Mouse (Mus musculus): ENCODE data around the gene Il1rn. TPM values are rescaled to one million over a fixed set of nuclear protein-coding genes. Genes with fewer than 3 reads are reported as not detected.

The Il1rn gene
- polyA plus RNA-seq, 1 experiment, result not detected

GRCm38 (mm10) chr2:24387361-24388283 is 51.0 kb downstream of the Il1rn start:
- H3K27ac ChIP-seq (ENCODE audit: insufficient read depth, low read length), result no peak overlapping the region

DNA sequence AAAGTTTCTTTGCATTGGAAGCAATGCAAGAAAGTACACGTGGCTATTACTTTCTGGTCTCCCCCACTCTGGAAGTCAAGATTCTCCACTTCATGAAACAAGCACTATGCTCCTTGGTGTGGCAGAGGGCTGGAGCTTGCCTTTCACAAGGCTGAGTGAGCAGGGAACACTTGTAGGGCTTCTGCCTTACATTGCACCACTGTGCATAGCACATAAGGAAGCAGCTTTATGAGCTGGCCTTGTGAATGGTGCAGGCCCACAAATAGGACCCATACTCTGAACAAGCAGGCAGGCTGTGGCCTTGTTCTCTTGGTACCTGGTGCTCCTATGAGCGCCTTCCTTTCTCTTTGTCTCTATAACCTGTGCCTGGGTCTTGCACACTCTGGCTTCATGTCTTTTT is 56.6 kb downstream of the Il1rn start:
- Histone ChIP-seq H3K4me1 (ENCODE audit: control insufficient read depth, insufficient read depth, low read length) (no peaks in the 10 kb centered on the region), H3K4me3 (ENCODE audit: insufficient read depth, low read length) (no peak overlapping the region), H3K27ac (ENCODE audit: insufficient read depth, low read length) (no peak overlapping the region)
- no peak for TF ChIP-seq CTCF (IDR thresholded peaks at IDR 0.05; ENCODE audit: extremely low read depth, insufficient read depth, low read length)
- no peak for TF ChIP-seq POLR2A (IDR thresholded peaks at IDR 0.05; ENCODE audit: extremely low read depth, insufficient read depth, low read length)

More at GRCm38 (mm10) chr2:24387361-24388283, 51.0 kb downstream of the Il1rn start:
- TF ChIP-seq POLR2A (IDR thresholded peaks at IDR 0.05; ENCODE audit: extremely low read depth, insufficient read depth, low read length) (no peak), CTCF (IDR thresholded peaks at IDR 0.05; ENCODE audit: extremely low read depth, insufficient read depth, low read length) (no peak)
- H3K4me1 ChIP-seq (ENCODE audit: control insufficient read depth, insufficient read depth, low read length), result no peaks in the 10 kb centered on the region
- no peak overlapping the region for H3K4me3 ChIP-seq (ENCODE audit: insufficient read depth, low read length)

DNA sequence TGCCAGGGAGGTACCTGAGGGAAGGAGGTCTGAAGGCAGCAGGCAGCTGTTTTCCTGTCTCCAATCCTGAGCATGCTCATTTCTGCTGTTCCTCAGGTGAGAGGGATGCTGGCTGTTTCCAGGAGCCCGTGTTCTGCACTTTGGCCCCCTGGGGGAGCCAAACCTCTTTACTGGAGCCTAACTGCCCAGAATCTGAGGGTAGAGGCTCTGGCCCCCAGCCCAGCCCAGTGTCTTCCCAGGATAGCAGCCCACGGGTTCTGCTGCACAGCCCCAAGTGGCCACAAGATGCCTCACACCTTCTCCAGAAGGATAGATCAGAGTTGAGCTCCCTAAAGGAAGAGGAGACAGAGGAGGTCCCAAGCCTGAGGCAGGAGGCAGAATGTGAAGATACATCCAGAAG is 60.5 kb downstream of the Il1rn start:
- H3K27ac ChIP-seq (ENCODE audit: insufficient read depth, low read length), result no peak overlapping the region
- no peak for TF ChIP-seq CTCF (IDR thresholded peaks at IDR 0.05; ENCODE audit: extremely low read depth, insufficient read depth, low read length)
- no peak for TF ChIP-seq POLR2A (IDR thresholded peaks at IDR 0.05; ENCODE audit: extremely low read depth, insufficient read depth, low read length)
- H3K4me3 ChIP-seq (ENCODE audit: insufficient read depth, low read length), result no peak overlapping the region
- H3K4me1 ChIP-seq (ENCODE audit: control insufficient read depth, insufficient read depth, low read length), result no peaks in the 10 kb centered on the region

GRCm38 (mm10) chr2:24400711-24401110 is 64.1 kb downstream of the Il1rn start:
- H3K4me3 ChIP-seq (ENCODE audit: insufficient read depth, low read length), result no peak overlapping the region
- H3K4me1 ChIP-seq (ENCODE audit: control insufficient read depth, insufficient read depth, low read length), result 0 out of 2 replicates have a peak, but pooled peaks cover 2% of the 10 kb centered on the region
- no peak overlapping the region for H3K27ac ChIP-seq (ENCODE audit: insufficient read depth, low read length)
- TF ChIP-seq CTCF (IDR thresholded peaks at IDR 0.05; ENCODE audit: extremely low read depth, insufficient read depth, low read length), result no peak
- TF ChIP-seq POLR2A (IDR thresholded peaks at IDR 0.05; ENCODE audit: extremely low read depth, insufficient read depth, low read length), result no peak

Other genes with a start within 250 kb of the Il1rn start
- not detected in 2 replicates for gene Tbpl2, start 240.3 kb upstream of the Il1rn start, polyA plus RNA-seq (2012; rRNA removed)
- not detected in 2 replicates for gene Il1f8, start 183.7 kb upstream of the Il1rn start, polyA plus RNA-seq (2012; rRNA removed)
- gene Il1f9, start 150.4 kb upstream of the Il1rn start, polyA plus RNA-seq (2012; rRNA removed), result not detected in 2 replicates
- not detected in 2 replicates for gene Il1f6, start 121.4 kb upstream of the Il1rn start, polyA plus RNA-seq (2012; rRNA removed)
- gene Il1f5, start 59.9 kb upstream of the Il1rn start, polyA plus RNA-seq (2012; rRNA removed), result 0.40 and 0.85 TPM in 2 replicates
- not detected in 2 replicates for gene Il1f10, start 45.7 kb upstream of the Il1rn start, polyA plus RNA-seq (2012; rRNA removed)
- gene Psd4, start 30.7 kb downstream of the Il1rn start, polyA plus RNA-seq (2012; rRNA removed), result 0.70 and 0.73 TPM in 2 replicates
- not detected in 2 replicates for gene Pax8, start 138.7 kb downstream of the Il1rn start, polyA plus RNA-seq (2012; rRNA removed)

All from cortical plate, adult 2 months (tissue).